Mouse (Mus musculus) brain, adult 10 weeks (tissue): Measurements from ENCODE around the gene Otub1. TPM values are rescaled to one million over a fixed set of nuclear protein-coding genes. Genes with fewer than 3 reads are reported as not detected.

Experiments used
- polyA plus RNA-seq: library from polyadenylated mRNA; stranded (reverse); fragments of 350-450 nt; fragmentation: Illumina TruSeq; extraction: RNeasy Lipid Tissue Mini Kit (QIAGEN cat#74804); gene quantifications from one replicate; pipeline ENCODE4 v1.2.3, GENCODE M21; 2015; ENCODE audit warnings: low read depth, low replicate concordance

Otub1 gene
- 209 TPM for polyA plus RNA-seq

GRCm38 (mm10) chr19:7205753-7206736, at the start of gene Otub1:
Gene Otub1 (minus strand): TSS chr19:7206316.

GRCm38 (mm10) chr19:7240782-7241690, 34.9 kb upstream of the Otub1 start, which contains the start of gene Naa40:
Gene Naa40 (minus strand): TSS chr19:7241183.

GRCm38 (mm10) chr19:7217162-7217925, 11.2 kb upstream of the Otub1 start, which contains the start of gene Cox8a:
Gene Cox8a (minus strand): TSS chr19:7217616.

Other genes starting within 250 kb of the Otub1 start
- gene Ppp1r14b, start 231.3 kb downstream of the Otub1 start, polyA plus RNA-seq, result 51.1 TPM
- 10.9 TPM for gene Plcb3, start 229.8 kb downstream of the Otub1 start, polyA plus RNA-seq
- 240 TPM for gene Fkbp2, start 225.8 kb downstream of the Otub1 start, polyA plus RNA-seq
- gene Vegfb, start 218.7 kb downstream of the Otub1 start, polyA plus RNA-seq, result 79.8 TPM
- 27.9 TPM for gene Dnajc4, start 213.7 kb downstream of the Otub1 start, polyA plus RNA-seq
- gene Nudt22, start 210.2 kb downstream of the Otub1 start, polyA plus RNA-seq, result 14.3 TPM
- 21.3 TPM for gene Trpt1, start 210.2 kb downstream of the Otub1 start, polyA plus RNA-seq
- gene Fermt3, start 186.8 kb downstream of the Otub1 start, polyA plus RNA-seq, result 3.8 TPM
- 245 TPM for gene Stip1, start 166.3 kb downstream of the Otub1 start, polyA plus RNA-seq
- gene Macrod1, start 149.5 kb downstream of the Otub1 start, polyA plus RNA-seq, result 16.9 TPM
- 9.3 TPM for gene Flrt1, start 100.6 kb downstream of the Otub1 start, polyA plus RNA-seq
- 1,368 TPM for gene Cox8a, start 11.3 kb upstream of the Otub1 start, polyA plus RNA-seq
- gene Naa40, start 34.9 kb upstream of the Otub1 start, polyA plus RNA-seq, result 32.4 TPM
- gene Rcor2, start 61.0 kb upstream of the Otub1 start, polyA plus RNA-seq, result 9.6 TPM
- gene Mark2, start 135.5 kb upstream of the Otub1 start, polyA plus RNA-seq, result 60.8 TPM
- 20.1 TPM for gene Spindoc, start 176.7 kb upstream of the Otub1 start, polyA plus RNA-seq
- gene 2700081O15Rik, start 211.3 kb upstream of the Otub1 start, polyA plus RNA-seq, result 18.2 TPM